Mouse (Mus musculus) stomach, postnatal 0 days (tissue): ENCODE results near the gene Alkbh4.

Source experiments
- CTCF ChIP-seq: IDR thresholded peaks from 2 replicates; pipeline ENCODE4 v1.5.1; 2016; ENCODE audit warnings: antibody characterized with exemption, low read depth, mild to moderate bottlenecking, moderate library complexity
- EP300 ChIP-seq: optimal IDR thresholded peaks from 2 replicates; pipeline ENCODE3; 2016; ENCODE audit warnings: antibody characterized with exemption

- TF ChIP-seq CTCF = no peak
- no peak for TF ChIP-seq EP300
Measured at GRCm38 (mm10) chr5:136146936-136147335, 11.0 kb downstream of the Alkbh4 start.
